Mouse (Mus musculus) C2C12 (cell line): ENCODE results near the gene Fam155a. TPM values are rescaled to one million over a fixed set of nuclear protein-coding genes. Genes with fewer than 3 reads are reported as not detected.

Experiments
- H3K27me3 ChIP-seq: one replicate; pipeline ENCODE4 v1.6.1; 2011; ENCODE audit not compliant: control insufficient read depth, insufficient read depth, insufficient read length
- H3K36me3 ChIP-seq: one replicate; pipeline ENCODE4 v1.6.1; 2011; ENCODE audit not compliant: control insufficient read depth, insufficient read depth
- H3K4me3 ChIP-seq: one replicate; pipeline ENCODE4 v1.5.1; 2011; ENCODE audit warnings: mild to moderate bottlenecking, control low read depth; ENCODE audit not compliant: poor library complexity, insufficient read depth, severe bottlenecking
- H3K79me2 ChIP-seq: one replicate; pipeline ENCODE4 v1.6.1; 2011; ENCODE audit not compliant: control insufficient read depth, insufficient read depth
- H3K79me3 ChIP-seq: one replicate; pipeline ENCODE4 v1.6.1; 2011; ENCODE audit warnings: low read depth, control low read depth
- H3ac ChIP-seq: one replicate; pipeline ENCODE3; 2011; ENCODE audit warnings: low read depth; ENCODE audit not compliant: control insufficient read depth, insufficient read length
- CEBPB ChIP-seq: IDR thresholded peaks from one replicate; pipeline ENCODE4 v1.6.1; 2011; ENCODE audit warnings: low read depth, mild to moderate bottlenecking, control low read depth, moderate library complexity
- CTCF ChIP-seq: IDR thresholded peaks from one replicate; pipeline ENCODE4 v1.5.1; 2011; ENCODE audit not compliant: control insufficient read depth, insufficient read depth, insufficient read length
- FOSL1 ChIP-seq: IDR thresholded peaks from one replicate; pipeline ENCODE4 v1.8.0; 2011; ENCODE audit warnings: mild to moderate bottlenecking, low read length; ENCODE audit not compliant: poor library complexity, insufficient read depth, severe bottlenecking
- MAX ChIP-seq: IDR thresholded peaks from one replicate; pipeline ENCODE4 v1.6.1; 2011; ENCODE audit warnings: mild to moderate bottlenecking, control low read depth
- MYOD1 ChIP-seq: IDR thresholded peaks from one replicate; pipeline ENCODE4 v1.6.1; 2011; ENCODE audit warnings: low read depth; ENCODE audit not compliant: control insufficient read depth, insufficient read length
- MYOG ChIP-seq: IDR thresholded peaks from one replicate; pipeline ENCODE4 v1.6.1; 2011; ENCODE audit not compliant: control insufficient read depth, insufficient read length; ENCODE audit errors: extremely low read depth
- USF1 ChIP-seq: IDR thresholded peaks from one replicate; pipeline ENCODE4 v1.6.1; 2011; ENCODE audit warnings: low read depth, mild to moderate bottlenecking, control low read depth, moderate library complexity
- polyA plus RNA-seq: library from polyadenylated mRNA; unstranded; fragments of >200 nt; fragmentation: generic; extraction: Trizol; gene quantifications from one replicate; pipeline ENCODE4 v1.2.1, GENCODE M21; 2012; ENCODE audit warnings: missing spikeins

The Fam155a gene
- polyA plus RNA-seq, 1 experiment = not detected

- Histone ChIP-seq H3K4me3 (no peak overlapping the region), H3K36me3 (no peaks in the 10 kb centered on the region), H3ac (no peak overlapping the region), H3K79me2 (no peaks in the 10 kb centered on the region), H3K79me3 (no peaks in the 10 kb centered on the region), H3K27me3 (no peaks in the 10 kb centered on the region)
- TF ChIP-seq MYOG (no peak), MAX (no peak), USF1 (no peak), FOSL1 (no peak), CTCF (no peak), CEBPB (no peak), MYOD1 (no peak)
Observed at GRCm38 (mm10) chr8:9406204-9406603, 364.8 kb downstream of the Fam155a start.

- no peaks in the 10 kb centered on the region for H3K27me3 ChIP-seq
- no peak overlapping the region for H3K4me3 ChIP-seq
- TF ChIP-seq USF1 = no peak
- no peak for TF ChIP-seq MYOD1
- no peak for TF ChIP-seq CTCF
- TF ChIP-seq CEBPB = no peak
- TF ChIP-seq FOSL1 = no peak
- no peak for TF ChIP-seq MAX
- no peak for TF ChIP-seq MYOG
- no peaks in the 10 kb centered on the region for H3K79me3 ChIP-seq
- H3K79me2 ChIP-seq = no peaks in the 10 kb centered on the region
- no peak overlapping the region for H3ac ChIP-seq
- no peaks in the 10 kb centered on the region for H3K36me3 ChIP-seq
Observed at GRCm38 (mm10) chr8:9404651-9405050, 366.3 kb downstream of the Fam155a start.

GRCm38 (mm10) chr8:9402393-9402792 lies 368.6 kb downstream of the Fam155a start:
- TF ChIP-seq USF1 = no peak
- no peak for TF ChIP-seq CEBPB
- no peak for TF ChIP-seq MAX
- no peak for TF ChIP-seq CTCF
- no peak for TF ChIP-seq MYOG
- TF ChIP-seq MYOD1 = no peak
- no peak for TF ChIP-seq FOSL1

GRCm38 (mm10) chr8:9398606-9399263 lies 372.2 kb downstream of the Fam155a start:
- Histone ChIP-seq H3K4me3 (no peak overlapping the region), H3K36me3 (no peaks in the 10 kb centered on the region), H3ac (no peak overlapping the region), H3K27me3 (no peaks in the 10 kb centered on the region), H3K79me3 (no peaks in the 10 kb centered on the region), H3K79me2 (no peaks in the 10 kb centered on the region)
- TF ChIP-seq MYOG = no peak

More at GRCm38 (mm10) chr8:9402393-9402792, 368.6 kb downstream of the Fam155a start:
- no peaks in the 10 kb centered on the region for H3K36me3 ChIP-seq
- no peaks in the 10 kb centered on the region for H3K79me3 ChIP-seq
- no peaks in the 10 kb centered on the region for H3K79me2 ChIP-seq
- H3K27me3 ChIP-seq = no peaks in the 10 kb centered on the region
- H3K4me3 ChIP-seq = no peak overlapping the region
- H3ac ChIP-seq = no peak overlapping the region

- Histone ChIP-seq H3K79me3 (no peaks in the 10 kb centered on the region), H3K4me3 (no peak overlapping the region), H3K27me3 (no peaks in the 10 kb centered on the region), H3ac (no peak overlapping the region), H3K36me3 (no peaks in the 10 kb centered on the region), H3K79me2 (no peaks in the 10 kb centered on the region)
- TF ChIP-seq MAX = no peak
- TF ChIP-seq MYOD1 = no peak
- no peak for TF ChIP-seq USF1
- TF ChIP-seq FOSL1 = no peak
- TF ChIP-seq MYOG = no peak
- TF ChIP-seq CEBPB = no peak
- no peak for TF ChIP-seq CTCF
Observed at GRCm38 (mm10) chr8:9398040-9398439, 372.9 kb downstream of the Fam155a start.

- TF ChIP-seq CEBPB (no peak), CTCF (no peak), MYOD1 (no peak), FOSL1 (no peak), MYOG (no peak), MAX (no peak), USF1 (no peak)
- Histone ChIP-seq H3ac (no peak overlapping the region), H3K79me2 (no peaks in the 10 kb centered on the region), H3K79me3 (no peaks in the 10 kb centered on the region), H3K36me3 (no peaks in the 10 kb centered on the region), H3K4me3 (no peak overlapping the region), H3K27me3 (no peaks in the 10 kb centered on the region)
Observed at GRCm38 (mm10) chr8:9394670-9395069, 376.3 kb downstream of the Fam155a start.
